Mouse (Mus musculus) midbrain, embryonic 16.5 days (tissue): ENCODE measurements around the gene Krt76. TPM values are rescaled to one million over a fixed set of nuclear protein-coding genes. Genes with fewer than 3 reads are reported as not detected.
A peak's percentile ranks its signal among the peaks of the same experiment; 100 is the strongest.

ENCODE experiments used
- ATAC-seq: fragments of 200-750 bp; cut with Nextera tagmentation; 2 replicates; pipeline ENCODE4 v1.8.0; 2017; ENCODE audit warnings: moderate TSS enrichment
- H3K27ac ChIP-seq: fragments of 300-500 bp; sonication (generic); 2 replicates; pipeline ENCODE4 v1.5.1; 2014; ENCODE audit warnings: mild to moderate bottlenecking, low read length, mixed read lengths
- H3K27me3 ChIP-seq: fragments of 300-500 bp; sonication (generic); 2 replicates; pipeline ENCODE4 v1.6.1; 2014; ENCODE audit warnings: low read depth, low read length, mixed read lengths; ENCODE audit not compliant: control insufficient read depth, insufficient read depth
- H3K36me3 ChIP-seq: fragments of 300-500 bp; sonication (generic); 2 replicates; pipeline ENCODE4 v1.6.1; 2014; ENCODE audit warnings: mild to moderate bottlenecking, low read length, moderate library complexity, mixed read lengths; ENCODE audit not compliant: control insufficient read depth, insufficient read depth
- H3K4me1 ChIP-seq: fragments of 300-500 bp; sonication (generic); 2 replicates; pipeline ENCODE4 v1.6.1; 2014; ENCODE audit warnings: mild to moderate bottlenecking, low read length, mixed read lengths; ENCODE audit not compliant: control insufficient read depth, insufficient read depth
- H3K4me2 ChIP-seq: fragments of 300-500 bp; sonication (generic); 2 replicates; pipeline ENCODE4 v1.6.1; 2014; ENCODE audit warnings: mild to moderate bottlenecking, low read length, mixed read lengths
- H3K4me3 ChIP-seq: fragments of 300-500 bp; sonication (generic); 2 replicates; pipeline ENCODE4 v1.5.1; 2014; ENCODE audit warnings: low read depth, mild to moderate bottlenecking, low read length, moderate library complexity, mixed read lengths
- H3K9ac ChIP-seq: fragments of 300-500 bp; sonication (generic); 2 replicates; pipeline ENCODE4 v1.6.1; 2014; ENCODE audit warnings: low read depth, low read length, mixed read lengths
- H3K9me3 ChIP-seq: fragments of 300-500 bp; sonication (generic); replicated peaks from 2 replicates; pipeline ENCODE4 v1.6.1; 2014; ENCODE audit warnings: mild to moderate bottlenecking, low read length, mixed read lengths; ENCODE audit not compliant: control insufficient read depth, poor library complexity, severe bottlenecking
- WGBS: fragments of 180-500 bp; shearing (Covaris S2); extraction: QIAGEN DNeasy Blood & Tissue Kit; methylation state at CpG from one replicate; pipeline ENCODE4 v1.1.7; 2014; 5-methylcytosine and 5-hydroxymethylcytosine counted together
- polyA plus RNA-seq: library from polyadenylated mRNA; unstranded; fragments of >200 nt; fragmentation: Nextera tagmentation; extraction: Ambion mirVana; gene quantifications from 2 replicates; pipeline ENCODE4 v1.2.1, GENCODE M21; 2015

The Krt76 gene
- polyA plus RNA-seq, 1 experiment from 2014 or later = 0.13 TPM

DNA sequence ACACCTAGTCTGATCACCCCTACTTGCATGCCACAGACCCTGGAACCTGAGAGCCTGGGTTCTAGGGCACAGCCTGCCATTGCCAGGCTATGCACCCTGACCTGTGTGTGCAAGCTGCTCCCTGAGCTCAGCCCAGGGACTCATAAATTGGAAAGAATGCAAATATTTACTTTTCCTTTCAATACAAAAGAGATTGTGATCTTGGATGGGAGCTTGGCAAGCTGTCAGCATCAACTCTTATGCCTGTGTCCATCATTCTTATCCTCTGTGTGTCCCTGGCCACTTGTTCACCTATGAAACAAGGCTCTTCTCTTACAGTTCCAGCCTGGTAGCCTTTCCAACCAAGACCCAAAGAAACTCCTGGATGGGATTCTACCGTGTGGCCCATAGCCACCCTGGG is 32.3 kb upstream of the Krt76 start:
- no peak overlapping the region for H3K4me3 ChIP-seq
- no peaks in the 10 kb centered on the region for H3K27me3 ChIP-seq
- no peak overlapping the region for H3K9ac ChIP-seq
- peaks cover 4% of the 10 kb centered on the region; the same call in 1 of the 2 replicates for H3K4me1 ChIP-seq
- WGBS = 76% methylated on average over 1 of the region's 1 CpGs
- H3K27ac ChIP-seq = no peak overlapping the region
- H3K36me3 ChIP-seq = no peaks in the 10 kb centered on the region
- H3K4me2 ChIP-seq = no peak overlapping the region
- no peaks in the 10 kb centered on the region for H3K9me3 ChIP-seq
- ATAC-seq = no peak

GRCm38 (mm10) chr15:101924635-101925034 is 31.9 kb upstream of the Krt76 start, which contains the start of gene Krt4:
Krt4 (minus strand) TSS chr15:101924735.
- Histone ChIP-seq H3K9ac (no peak within 1 kb of the TSS), H3K4me3 (no peak within 1 kb of the TSS), H3K9me3 (no peaks in the 10 kb centered on the region), H3K4me1 (peaks cover 2% of the 10 kb centered on the region; the same call in 1 of the 2 replicates), H3K4me2 (no peak within 1 kb of the TSS), H3K27me3 (no peaks in the 10 kb centered on the region), H3K36me3 (no peaks in the 10 kb centered on the region), H3K27ac (no peak within 1 kb of the TSS)
- ATAC-seq = no peak
- 81% methylated on average over 11 of the region's 11 CpGs for WGBS

GRCm38 (mm10) chr15:101922296-101922695 is 29.6 kb upstream of the Krt76 start:
- ATAC-seq = no peak
- no peak overlapping the region for H3K27ac ChIP-seq
- no peak overlapping the region for H3K4me3 ChIP-seq
- H3K27me3 ChIP-seq = no peaks in the 10 kb centered on the region
- H3K9me3 ChIP-seq = no peaks in the 10 kb centered on the region
- H3K4me1 ChIP-seq = no peaks in the 10 kb centered on the region
- no peak overlapping the region for H3K9ac ChIP-seq
- no peak overlapping the region for H3K4me2 ChIP-seq
- H3K36me3 ChIP-seq = no peaks in the 10 kb centered on the region
- WGBS = 94% methylated on average over 2 of the region's 2 CpGs

GRCm38 (mm10) chr15:101916072-101916471 is 23.4 kb upstream of the Krt76 start:
- no peaks in the 10 kb centered on the region for H3K27me3 ChIP-seq
- WGBS = 71% methylated on average over 2 of the region's 2 CpGs
- H3K9me3 ChIP-seq = no peaks in the 10 kb centered on the region
- H3K4me1 ChIP-seq = no peaks in the 10 kb centered on the region
- no peak overlapping the region for H3K9ac ChIP-seq
- no peak overlapping the region for H3K27ac ChIP-seq
- H3K36me3 ChIP-seq = no peaks in the 10 kb centered on the region
- ATAC-seq = no peak
- H3K4me3 ChIP-seq = no peak overlapping the region
- no peak overlapping the region for H3K4me2 ChIP-seq

- no peaks in the 10 kb centered on the region for H3K9me3 ChIP-seq
- no peaks in the 10 kb centered on the region for H3K36me3 ChIP-seq
- no peak for ATAC-seq
- 79% methylated on average over 5 of the region's 5 CpGs for WGBS
- H3K9ac ChIP-seq = no peak overlapping the region
- H3K4me3 ChIP-seq = no peak overlapping the region
- H3K27ac ChIP-seq = no peak overlapping the region
- no peak overlapping the region for H3K4me2 ChIP-seq
- H3K27me3 ChIP-seq = no peaks in the 10 kb centered on the region
- H3K4me1 ChIP-seq = no peaks in the 10 kb centered on the region
Observed at GRCm38 (mm10) chr15:101904849-101905248, 12.1 kb upstream of the Krt76 start.

- WGBS = 45% methylated on average over 12 of the region's 12 CpGs
- Histone ChIP-seq H3K36me3 (no peaks in the 10 kb centered on the region), H3K9me3 (no peaks in the 10 kb centered on the region), H3K9ac (no peak overlapping the region), H3K4me1 (no peaks in the 10 kb centered on the region), H3K4me2 (no peak overlapping the region), H3K4me3 (no peak overlapping the region), H3K27ac (no peak overlapping the region), H3K27me3 (no peaks in the 10 kb centered on the region)
- no peak for ATAC-seq
Observed at GRCm38 (mm10) chr15:101902171-101903149, 9.7 kb upstream of the Krt76 start.

DNA sequence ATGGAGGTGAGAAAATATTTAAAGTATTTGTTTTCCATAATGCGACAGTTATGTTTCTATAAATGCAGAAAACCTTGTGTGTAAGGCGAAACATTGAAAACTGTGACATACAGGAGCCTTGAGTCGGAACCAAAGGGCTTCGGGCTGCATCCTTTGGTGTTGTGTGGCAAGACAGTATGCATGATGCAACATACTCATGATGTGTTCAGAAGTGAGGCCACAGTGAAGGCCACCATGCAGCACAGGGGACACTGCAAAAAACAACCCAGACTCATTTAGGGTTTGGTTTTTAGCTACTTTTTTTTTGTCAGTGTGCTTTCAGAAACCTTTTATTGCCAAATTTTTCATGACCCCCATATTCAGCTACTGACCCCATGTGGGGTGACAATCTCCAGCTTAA is 2.5 kb upstream of the Krt76 start:
- no peak for ATAC-seq
- H3K27ac ChIP-seq = no peak overlapping the region
- no peaks in the 10 kb centered on the region for H3K4me1 ChIP-seq
- H3K9ac ChIP-seq = no peak overlapping the region
- no peak overlapping the region for H3K4me2 ChIP-seq
- no peaks in the 10 kb centered on the region for H3K36me3 ChIP-seq
- 94% methylated on average over 4 of the region's 4 CpGs for WGBS
- no peaks in the 10 kb centered on the region for H3K9me3 ChIP-seq
- H3K4me3 ChIP-seq = no peak overlapping the region
- H3K27me3 ChIP-seq = no peaks in the 10 kb centered on the region

- H3K9ac ChIP-seq = no peak overlapping the region
- H3K27me3 ChIP-seq = no peaks in the 10 kb centered on the region
- ATAC-seq = no peak
- H3K4me2 ChIP-seq = 0 out of 2 replicates have a peak overlapping the region, but pooled peaks have one; percentile 17
- H3K4me1 ChIP-seq = no peaks in the 10 kb centered on the region
- H3K27ac ChIP-seq = no peak overlapping the region
- H3K9me3 ChIP-seq = no peaks in the 10 kb centered on the region
- H3K36me3 ChIP-seq = no peaks in the 10 kb centered on the region
- WGBS = 21% methylated on average over 10 of the region's 11 CpGs
- H3K4me3 ChIP-seq = no peak overlapping the region
Observed at GRCm38 (mm10) chr15:101879776-101880175, 12.9 kb downstream of the Krt76 start.

DNA sequence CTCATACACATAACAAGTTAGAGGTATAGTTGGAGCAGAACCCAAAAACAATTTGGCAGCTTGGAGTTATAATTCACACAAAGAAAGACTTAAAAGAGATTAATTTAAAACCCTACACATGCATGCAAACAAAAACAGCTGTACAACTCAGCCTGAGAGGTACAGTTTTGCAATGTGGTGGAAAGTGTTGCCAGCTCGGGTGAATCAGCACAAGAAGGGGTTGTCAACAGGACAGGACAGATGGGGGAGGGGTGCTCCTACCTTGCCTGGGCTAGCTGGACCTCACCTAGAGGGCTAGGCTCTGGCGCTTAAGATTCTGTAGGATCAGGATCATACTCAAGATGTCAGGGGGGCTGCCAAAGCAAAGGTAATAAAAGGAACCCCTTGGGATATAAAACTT is 14.7 kb downstream of the Krt76 start:
- no peak overlapping the region for H3K9ac ChIP-seq
- H3K9me3 ChIP-seq = no peaks in the 10 kb centered on the region
- no peak overlapping the region for H3K4me2 ChIP-seq
- H3K27me3 ChIP-seq = no peaks in the 10 kb centered on the region
- no peaks in the 10 kb centered on the region for H3K4me1 ChIP-seq
- ATAC-seq = no peak
- H3K36me3 ChIP-seq = no peaks in the 10 kb centered on the region
- 67% methylated on average over 2 of the region's 2 CpGs for WGBS
- no peak overlapping the region for H3K27ac ChIP-seq
- H3K4me3 ChIP-seq = no peak overlapping the region
